Mouse (Mus musculus): ENCODE results near the gene Shkbp1. TPM values are rescaled to one million over a fixed set of nuclear protein-coding genes. Genes with fewer than 3 reads are reported as not detected.

Shkbp1 gene
- polyA plus RNA-seq, 1 experiment from 2014 or later = 53.5 TPM

GRCm38 (mm10) chr7:27307551-27307950 is 48.3 kb downstream of the Shkbp1 start:
- WGBS = 70% methylated on average over 9 of the region's 9 CpGs
- no peak overlapping the region for H3K4me3 ChIP-seq (ENCODE audit: low read depth, low read length)
- H3K9ac ChIP-seq = no peak overlapping the region
- no peaks in the 10 kb centered on the region for H3K9me3 ChIP-seq (ENCODE audit: low read depth, low read length)
- peaks cover 13% of the 10 kb centered on the region; the same call in 1 of the 2 replicates for H3K36me3 ChIP-seq (ENCODE audit: insufficient read depth)
- peak; percentile 43 for TF ChIP-seq CTCF (IDR thresholded peaks at IDR 0.05; ENCODE audit: low read depth)
- DNase-seq = no peak
- H3K27ac ChIP-seq (ENCODE audit: low read depth) = no peak overlapping the region
- H3K4me1 ChIP-seq (ENCODE audit: insufficient read depth) = 0 out of 2 replicates have a peak, but pooled peaks cover 2% of the 10 kb centered on the region
- H3K27me3 ChIP-seq (ENCODE audit: insufficient read depth, low read length) = no peaks in the 10 kb centered on the region
- H3K4me2 ChIP-seq = no peak overlapping the region
- peak; percentile 13; the same call in 1 of the 2 replicates for ATAC-seq (ENCODE audit: insufficient read depth)

GRCm38 (mm10) chr7:27306161-27307160 is 49.4 kb downstream of the Shkbp1 start:
- DNase-seq = peak; percentile 62
- Histone ChIP-seq H3K36me3 (ENCODE audit: insufficient read depth) (peaks cover 13% of the 10 kb centered on the region; the same call in 1 of the 2 replicates), H3K9me3 (ENCODE audit: low read depth, low read length) (no peaks in the 10 kb centered on the region), H3K4me2 (no peak overlapping the region), H3K27ac (ENCODE audit: low read depth) (no peak overlapping the region), H3K4me3 (ENCODE audit: low read depth, low read length) (no peak overlapping the region), H3K9ac (no peak overlapping the region), H3K4me1 (ENCODE audit: insufficient read depth) (0 out of 2 replicates have a peak, but pooled peaks cover 2% of the 10 kb centered on the region), H3K27me3 (ENCODE audit: insufficient read depth, low read length) (no peaks in the 10 kb centered on the region)
- 72% methylated on average over 24 of the region's 24 CpGs for WGBS
- peak; percentile 82 for TF ChIP-seq CTCF (IDR thresholded peaks at IDR 0.05; ENCODE audit: low read depth)
- no peak for ATAC-seq (ENCODE audit: insufficient read depth)

- TF ChIP-seq CTCF (IDR thresholded peaks at IDR 0.05; ENCODE audit: low read depth) = no peak
- Histone ChIP-seq H3K27me3 (ENCODE audit: insufficient read depth, low read length) (no peaks in the 10 kb centered on the region), H3K9ac (no peak overlapping the region), H3K9me3 (ENCODE audit: low read depth, low read length) (no peaks in the 10 kb centered on the region), H3K27ac (ENCODE audit: low read depth) (no peak overlapping the region), H3K4me1 (ENCODE audit: insufficient read depth) (0 out of 2 replicates have a peak, but pooled peaks cover 2% of the 10 kb centered on the region), H3K36me3 (ENCODE audit: insufficient read depth) (peaks cover 13% of the 10 kb centered on the region; the same call in 1 of the 2 replicates), H3K4me2 (no peak overlapping the region), H3K4me3 (ENCODE audit: low read depth, low read length) (no peak overlapping the region)
- ATAC-seq (ENCODE audit: insufficient read depth) (no peak), DNase-seq (no peak)
- WGBS = 74% methylated on average over 17 of the region's 17 CpGs
Measured at GRCm38 (mm10) chr7:27305091-27305730, 50.6 kb downstream of the Shkbp1 start.

- peaks cover 3% of the 10 kb centered on the region; the same call in 1 of the 2 replicates for H3K4me1 ChIP-seq (ENCODE audit: insufficient read depth)
- ATAC-seq (ENCODE audit: insufficient read depth) = peak; percentile 68
- no peak overlapping the region for H3K9ac ChIP-seq
- peak; percentile 93 for DNase-seq
- no peak overlapping the region for H3K4me2 ChIP-seq
- peaks cover 6% of the 10 kb centered on the region; the same call in 1 of the 2 replicates for H3K36me3 ChIP-seq (ENCODE audit: insufficient read depth)
- H3K27ac ChIP-seq (ENCODE audit: low read depth) = no peak overlapping the region
- no peaks in the 10 kb centered on the region for H3K27me3 ChIP-seq (ENCODE audit: insufficient read depth, low read length)
- WGBS = 8% methylated on average over 11 of the region's 11 CpGs
- H3K9me3 ChIP-seq (ENCODE audit: low read depth, low read length) = no peaks in the 10 kb centered on the region
- TF ChIP-seq CTCF (IDR thresholded peaks at IDR 0.05; ENCODE audit: low read depth) = peak; percentile 98
- no peak overlapping the region for H3K4me3 ChIP-seq (ENCODE audit: low read depth, low read length)
Measured at GRCm38 (mm10) chr7:27302172-27302571, 53.6 kb downstream of the Shkbp1 start.

GRCm38 (mm10) chr7:27300801-27301200 is 55.0 kb downstream of the Shkbp1 start:
- peaks cover 3% of the 10 kb centered on the region; the same call in 1 of the 2 replicates for H3K36me3 ChIP-seq (ENCODE audit: insufficient read depth)
- no peaks in the 10 kb centered on the region for H3K27me3 ChIP-seq (ENCODE audit: insufficient read depth, low read length)
- DNase-seq = no peak
- no peak overlapping the region for H3K4me2 ChIP-seq
- ATAC-seq (ENCODE audit: insufficient read depth) = no peak
- H3K9me3 ChIP-seq (ENCODE audit: low read depth, low read length) = no peaks in the 10 kb centered on the region
- no peak overlapping the region for H3K4me3 ChIP-seq (ENCODE audit: low read depth, low read length)
- peaks cover 3% of the 10 kb centered on the region; the same call in 1 of the 2 replicates for H3K4me1 ChIP-seq (ENCODE audit: insufficient read depth)
- WGBS = 65% methylated on average over 5 of the region's 5 CpGs
- H3K27ac ChIP-seq (ENCODE audit: low read depth) = no peak overlapping the region
- TF ChIP-seq CTCF (IDR thresholded peaks at IDR 0.05; ENCODE audit: low read depth) = no peak
- H3K9ac ChIP-seq = no peak overlapping the region

- ATAC-seq (ENCODE audit: insufficient read depth) = no peak
- TF ChIP-seq CTCF (IDR thresholded peaks at IDR 0.05; ENCODE audit: low read depth) = no peak
- H3K9ac ChIP-seq = no peak overlapping the region
- no peak overlapping the region for H3K27ac ChIP-seq (ENCODE audit: low read depth)
- no peaks in the 10 kb centered on the region for H3K27me3 ChIP-seq (ENCODE audit: insufficient read depth, low read length)
- H3K36me3 ChIP-seq (ENCODE audit: insufficient read depth) = peaks cover 2% of the 10 kb centered on the region; the same call in 1 of the 2 replicates
- H3K4me3 ChIP-seq (ENCODE audit: low read depth, low read length) = no peak overlapping the region
- H3K9me3 ChIP-seq (ENCODE audit: low read depth, low read length) = no peaks in the 10 kb centered on the region
- no peak overlapping the region for H3K4me2 ChIP-seq
- H3K4me1 ChIP-seq (ENCODE audit: insufficient read depth) = peaks cover 3% of the 10 kb centered on the region; the same call in 1 of the 2 replicates
- 72% methylated on average over 4 of the region's 4 CpGs for WGBS
- DNase-seq = no peak
Measured at GRCm38 (mm10) chr7:27300351-27300750, 55.5 kb downstream of the Shkbp1 start.

Data from lung, embryonic 14.5 days (tissue).